Mouse (Mus musculus) ES-E14 (cell line): ENCODE measurements around the gene Map2k2. TPM values are rescaled to one million over a fixed set of nuclear protein-coding genes. Genes with fewer than 3 reads are reported as not detected.
A peak's percentile ranks its signal among the peaks of the same experiment; 100 is the strongest.

Source experiments
- DNase-seq: peaks from one replicate; pipeline ENCODE4 v3.0.0-alpha.2; 2013; ENCODE audit warnings: low read depth, low spot score
- H3K27ac ChIP-seq: 2 replicates; pipeline ENCODE4 v1.5.1; 2012; ENCODE audit warnings: low read depth, mild to moderate bottlenecking, low read length, moderate library complexity, mixed read lengths; ENCODE audit not compliant: poor library complexity, insufficient read depth, severe bottlenecking
- H3K36me3 ChIP-seq: 2 replicates; pipeline ENCODE4 v1.6.1; 2012; ENCODE audit warnings: mild to moderate bottlenecking, low read length, moderate library complexity, mixed read lengths; ENCODE audit not compliant: control insufficient read depth, poor library complexity, insufficient read depth, severe bottlenecking
- H3K4me1 ChIP-seq, 2 experiments: fragments of 150-350 bp in 1 of 2; sonication (generic) in 1 of 2; 2 replicates each; pipeline ENCODE4 v1.6.1; 2012; ENCODE audit warnings: low read length in 2 of 2, mild to moderate bottlenecking in 1 of 2, mixed read lengths in 1 of 2; ENCODE audit not compliant: control insufficient read depth in 2 of 2, insufficient read depth in 2 of 2, poor library complexity in 1 of 2
- H3K4me3 ChIP-seq, 2 experiments: fragments of 150-350 bp in 1 of 2; sonication (generic) in 1 of 2; 2 replicates each; pipeline ENCODE4 v1.5.1; 2012; ENCODE audit warnings: low read length in 2 of 2, low read depth in 1 of 2, mild to moderate bottlenecking in 1 of 2, mixed read lengths in 1 of 2; ENCODE audit not compliant: insufficient read depth in 1 of 2, poor library complexity in 1 of 2, severe bottlenecking in 1 of 2
- H3K9ac ChIP-seq: 2 replicates; pipeline ENCODE4 v1.6.1; 2012; ENCODE audit warnings: low read depth, mild to moderate bottlenecking, low read length, mixed read lengths; ENCODE audit not compliant: poor library complexity, insufficient read depth, severe bottlenecking
- H3K9me3 ChIP-seq: fragments of 150-350 bp; sonication (generic); 2 replicates; pipeline ENCODE4 v1.6.1; 2012; ENCODE audit warnings: low read depth, mild to moderate bottlenecking, low read length; ENCODE audit not compliant: control insufficient read depth, insufficient read depth
- CHD2 ChIP-seq: IDR thresholded peaks from 2 replicates; pipeline ENCODE4 v1.6.1; 2014; ENCODE audit warnings: mild to moderate bottlenecking, low read depth, low read length, inconsistent platforms
- HCFC1 ChIP-seq: IDR thresholded peaks from 2 replicates; pipeline ENCODE4 v1.6.1; 2012; ENCODE audit warnings: low read length, inconsistent platforms, borderline replicate concordance; ENCODE audit not compliant: insufficient read depth
- MAFK ChIP-seq: IDR thresholded peaks from 2 replicates; pipeline ENCODE4 v1.6.1; 2014; ENCODE audit warnings: mild to moderate bottlenecking, low read depth, low read length, inconsistent platforms; ENCODE audit not compliant: insufficient read depth
- ZC3H11A ChIP-seq: IDR thresholded peaks from 2 replicates; pipeline ENCODE4 v1.6.1; 2012; ENCODE audit warnings: low read depth, mild to moderate bottlenecking, inconsistent platforms, low read length, borderline replicate concordance
- ZNF384 ChIP-seq: IDR thresholded peaks from 2 replicates; pipeline ENCODE4 v1.6.1; 2012; ENCODE audit warnings: low read depth, low read length, inconsistent platforms
- in situ Hi-C, 2 experiments: fragments of 600-800 bp; cut with MboI; formaldehyde crosslinking; loops; one replicate each; pipeline ENCODE4 v1.15.1; 2025; ENCODE audit warnings: low sequenced_read_pairs in 2 of 2, inconsistent platforms in 1 of 2; ENCODE audit not compliant: unreplicated experiment in 2 of 2
- total RNA-seq: library from RNA; depleted of rRNA; stranded (reverse); fragments of 300-350 nt; gene quantifications from 2 replicates; pipeline ENCODE4 v1.2.3, GENCODE M21; 2012; rRNA removed

The Map2k2 gene
- 115 and 121 TPM in 2 replicates for total RNA-seq

GRCm38 (mm10) chr10:81105565-81106112, at the start of gene Map2k2:
Gene Map2k2, plus strand, starts transcription at chr10:81105915.
- H3K36me3 ChIP-seq: peaks cover 25% of the 10 kb centered on the region
- peak within 1 kb of the TSS; percentile 76 to 91 for H3K4me3 ChIP-seq
- no peaks in the 10 kb centered on the region for H3K9me3 ChIP-seq
- H3K9ac ChIP-seq: peak within 1 kb of the TSS; percentile 99
- in situ Hi-C loops: no loop called here
- peaks cover 0 to 13% of the 10 kb centered on the region in 2 experiments; a peak in 2 of 4 replicates for H3K4me1 ChIP-seq
- peak; percentile 92 for DNase-seq
- peak within 1 kb of the TSS; percentile 97 for H3K27ac ChIP-seq
- peak; percentile 5; the same call in 1 of the 2 replicates for TF ChIP-seq MAFK
- TF ChIP-seq HCFC1: 0 out of 2 replicates have a peak, but pooled peaks have one; percentile 19
- peak; percentile 92 for TF ChIP-seq CHD2
- no peak for TF ChIP-seq ZNF384
- TF ChIP-seq ZC3H11A: no peak

GRCm38 (mm10) chr10:81057406-81058130, 48.1 kb upstream of the Map2k2 start:
- TF ChIP-seq ZNF384 (no peak), CHD2 (no peak)
- H3K36me3 ChIP-seq: peaks cover 5% of the 10 kb centered on the region; the same call in 1 of the 2 replicates
- no peaks in the 10 kb centered on the region for H3K9me3 ChIP-seq
- peaks cover 0 to 8% of the 10 kb centered on the region in 2 experiments; a peak in 1 of 4 replicates for H3K4me1 ChIP-seq
- no peak overlapping the region for H3K4me3 ChIP-seq
- DNase-seq: no peak
- in situ Hi-C loops: no loop called here
- 0 out of 2 replicates have a peak overlapping the region, but pooled peaks have one; percentile 17 for H3K9ac ChIP-seq
- H3K27ac ChIP-seq: no peak overlapping the region

- Histone ChIP-seq H3K36me3 (no peaks in the 10 kb centered on the region; the same call in 1 of the 2 replicates), H3K4me1 (peaks cover 0 to 10% of the 10 kb centered on the region in 2 experiments; a peak in 1 of 4 replicates), H3K9ac (peak overlapping the region; percentile 89), H3K4me3 (no peak overlapping the region; a peak in 1 of 4 replicates), H3K27ac (no peak overlapping the region), H3K9me3 (no peaks in the 10 kb centered on the region)
- no peak for DNase-seq
- no peak for TF ChIP-seq ZC3H11A
- no peak for TF ChIP-seq MAFK
- no peak for TF ChIP-seq HCFC1
- TF ChIP-seq ZNF384: no peak
- no peak for TF ChIP-seq CHD2
- in situ Hi-C loops: no loop called here
These were observed 46.8 kb upstream of the Map2k2 start for GRCm38 (mm10) chr10:81058896-81059295.

- in situ Hi-C loops: no loop called here
- H3K27ac ChIP-seq: no peak within 1 kb of the TSS
- DNase-seq: peak; percentile 99
- no peaks in the 10 kb centered on the region; the same call in 1 of the 2 replicates for H3K36me3 ChIP-seq
- H3K4me3 ChIP-seq: peak within 1 kb of the TSS; percentile 75 to 79
- H3K9me3 ChIP-seq: no peaks in the 10 kb centered on the region
- TF ChIP-seq ZNF384: peak; percentile 81
- no peak for TF ChIP-seq HCFC1
- peak within 1 kb of the TSS; percentile 89 for H3K9ac ChIP-seq
- peaks cover 0 to 10% of the 10 kb centered on the region in 2 experiments; a peak in 1 of 4 replicates for H3K4me1 ChIP-seq
These were observed 45.8 kb upstream of the Map2k2 start, which contains the start of gene Sgta for GRCm38 (mm10) chr10:81059603-81060543. Gene Sgta, minus strand, starts transcription at chr10:81060181.
